In genomic region chr6:41557468-41557867, GRCm38 (mm10) we compare ENCODE assay signal across 18 mouse cellular contexts. TPM values are rescaled to one million over a fixed set of nuclear protein-coding genes. Genes with fewer than 3 reads are reported as not detected.
DNase-seq lines count a peak whose midpoint lies in the region; ATAC-seq and TF ChIP-seq lines count a peak whose summit lies in the region.
"Had no signal": no experiment of that assay in that cellular context is flagged by ENCODE, and none has a peak within 500 bp of the region (broad histone marks: within the 10 kb centered on the region; RNA-seq: fewer than 3 reads in every experiment).

No protein-coding gene starts in this region.

- H3K79me2 ChIP-seq in myocyte (ENCODE audit: control insufficient read depth, insufficient read depth), result no peaks in the 10 kb centered on the region

- H3K4me3 ChIP-seq in myocyte, result no peak overlapping the region
- no peak overlapping the region for H3K4me3 ChIP-seq in forebrain, embryonic 11.5 days (ENCODE audit: low read depth, low read length)
- H3K4me3 ChIP-seq: heart, embryonic 13.5 days; hindbrain, embryonic 12.5 days; limb, embryonic 10.5 days; lung, embryonic 15.5 days; megakaryocyte, embryonic 14.5 days had no signal

- peak; percentile 57 for DNase-seq in CD4-positive, CD25-positive, alpha-beta regulatory T cell, adult 2 months (ENCODE audit: low read depth, low spot score)
- peak; percentile 18 for DNase-seq in liver
- peak; percentile 78 for DNase-seq in thymus, postnatal 25 days
- no peak for DNase-seq in forebrain, embryonic 11.5 days (ENCODE audit: low spot score)
- DNase-seq in embryo, embryonic 9.5 days (ENCODE audit: extremely low spot score), result no peak
- DNase-seq in kidney, adult 9 months, result no peak
- DNase-seq: cerebellum, adult 11-12 months; forebrain, postnatal 0 days; gastrocnemius, postnatal 14 days; kidney, postnatal 25 days had no signal

- no peaks in the 10 kb centered on the region for H3K9me3 ChIP-seq in forebrain, embryonic 11.5 days (ENCODE audit: control insufficient read depth, low read length)
- H3K9me3 ChIP-seq: heart, embryonic 13.5 days; hindbrain, embryonic 12.5 days; limb, embryonic 10.5 days; lung, embryonic 15.5 days; megakaryocyte, embryonic 14.5 days had no signal

- TF ChIP-seq POLR2A in myocyte (IDR thresholded peaks at IDR 0.05; ENCODE audit: insufficient read length, low read depth), result no peak

- H3ac ChIP-seq in myocyte (ENCODE audit: control insufficient read depth, insufficient read length), result no peak overlapping the region

- H3K9ac ChIP-seq in forebrain, embryonic 11.5 days (ENCODE audit: low read length), result no peak overlapping the region
- H3K9ac ChIP-seq: forebrain, postnatal 0 days; heart, embryonic 13.5 days; hindbrain, embryonic 12.5 days; lung, embryonic 15.5 days had no signal

- WGBS in forebrain, embryonic 11.5 days, result 86% methylated on average over 5 of the region's 5 CpGs

- ATAC-seq in CD4-positive, CD25-positive, alpha-beta regulatory T cell, adult 4 months, result no peak
- no peak for ATAC-seq in forebrain, embryonic 11.5 days (replicated peaks; ENCODE audit: low FRiP score)
- ATAC-seq: intestine, postnatal 0 days had no signal

- no peaks in the 10 kb centered on the region for H3K4me1 ChIP-seq in forebrain, embryonic 11.5 days (replicated peaks; ENCODE audit: control insufficient read depth, insufficient read depth, low read length)
- H3K4me1 ChIP-seq: heart, embryonic 13.5 days; hindbrain, embryonic 12.5 days; limb, embryonic 10.5 days; lung, embryonic 15.5 days had no signal

- no peaks in the 10 kb centered on the region for H3K36me3 ChIP-seq in myocyte (ENCODE audit: control insufficient read depth, insufficient read depth)
- no peaks in the 10 kb centered on the region for H3K36me3 ChIP-seq in forebrain, embryonic 11.5 days (ENCODE audit: control insufficient read depth, insufficient read depth, low read length)
- H3K36me3 ChIP-seq: heart, embryonic 13.5 days; hindbrain, embryonic 12.5 days; limb, embryonic 10.5 days; lung, embryonic 15.5 days had no signal

- H3K27ac ChIP-seq in forebrain, embryonic 11.5 days (ENCODE audit: low read depth, low read length), result no peak overlapping the region
- H3K27ac ChIP-seq: heart, embryonic 13.5 days; hindbrain, embryonic 12.5 days; limb, embryonic 10.5 days; lung, embryonic 15.5 days had no signal

- H3K27me3 ChIP-seq in myocyte (ENCODE audit: control insufficient read depth, insufficient read depth, insufficient read length), result no peaks in the 10 kb centered on the region
- no peaks in the 10 kb centered on the region for H3K27me3 ChIP-seq in forebrain, embryonic 11.5 days (ENCODE audit: control insufficient read depth, insufficient read depth, low read length)
- H3K27me3 ChIP-seq: heart, embryonic 13.5 days; hindbrain, embryonic 12.5 days; lung, embryonic 15.5 days; megakaryocyte, embryonic 14.5 days had no signal

- H3K4me2 ChIP-seq in myocyte (ENCODE audit: low read depth), result peak overlapping the region; percentile 20
- no peak overlapping the region for H3K4me2 ChIP-seq in forebrain, embryonic 11.5 days (ENCODE audit: low read depth, low read length, severe bottlenecking)
- H3K4me2 ChIP-seq: heart, embryonic 13.5 days; hindbrain, embryonic 12.5 days; lung, embryonic 15.5 days had no signal

TF ChIP-seq in myocyte, 11 proteins besides CTCF, POLR2A, EP300 and RAD21:
- no peak for TF ChIP-seq MAX (IDR thresholded peaks at IDR 0.05; ENCODE audit: low read depth)
- no peak for TF ChIP-seq SRF (IDR thresholded peaks at IDR 0.05; ENCODE audit: control insufficient read depth, insufficient read length, low read depth)
- no peak for TF ChIP-seq MYOD1 (IDR thresholded peaks at IDR 0.05; ENCODE audit: control insufficient read depth in 1 of 3, insufficient read length in 2 of 3, low read depth in 2 of 3)
- no peak for TF ChIP-seq MYOG (IDR thresholded peaks at IDR 0.05; ENCODE audit: control insufficient read depth in 1 of 3, insufficient read depth in 1 of 3, insufficient read length in 2 of 3, low read depth in 2 of 3)
- TF ChIP-seq TCF3 (IDR thresholded peaks at IDR 0.05; ENCODE audit: insufficient read length, low read depth), result no peak
- no peak for TF ChIP-seq E2F4 (IDR thresholded peaks at IDR 0.05; ENCODE audit: insufficient read depth)
- no peak for TF ChIP-seq REST (IDR thresholded peaks at IDR 0.05; ENCODE audit: insufficient read depth, insufficient read length)
- TF ChIP-seq CEBPB (IDR thresholded peaks at IDR 0.05; ENCODE audit: insufficient read depth, poor library complexity, severe bottlenecking), result no peak
- no peak for TF ChIP-seq USF1 (IDR thresholded peaks at IDR 0.05; ENCODE audit: low read depth)
- no peak for TF ChIP-seq POLR2AphosphoS2 (IDR thresholded peaks at IDR 0.05; ENCODE audit: insufficient read length, low read depth)
- TF ChIP-seq TCF12 (IDR thresholded peaks at IDR 0.05; ENCODE audit: insufficient read depth, poor library complexity, severe bottlenecking), result no peak

RNA-seq across cellular contexts. Expression of gene Prss2, which starts 35.9 kb away (rescaled TPM):
- 1 to 10 TPM; 2.0 to 3.1 TPM for polyA plus RNA-seq in CD4-positive, CD25-positive, alpha-beta regulatory T cell, adult 4 months (2017; shearing (Covaris generic))
- polyA plus RNA-seq in myocyte (2012; fragmentation: generic; extraction: Trizol), result 0.14 TPM
- not detected in 2 replicates for polyA plus RNA-seq in forebrain, embryonic 11.5 days (2014; fragmentation: Nextera tagmentation; extraction: Ambion mirVana)
- polyA plus RNA-seq: forebrain, postnatal 0 days; heart, embryonic 13.5 days; hindbrain, embryonic 12.5 days; limb, embryonic 10.5 days; lung, embryonic 15.5 days had no signal

RNA-seq across cellular contexts. Expression of gene Ephb6, which starts 47.8 kb away (rescaled TPM):
- 10 to 100 TPM; 12.2 to 16.1 TPM for polyA plus RNA-seq in CD4-positive, CD25-positive, alpha-beta regulatory T cell, adult 4 months (2017; shearing (Covaris generic))
- polyA plus RNA-seq in myocyte (2012; fragmentation: generic; extraction: Trizol), result 49.6 TPM
- 14.4 and 16.2 TPM in 2 replicates for polyA plus RNA-seq in forebrain, embryonic 11.5 days (2014; fragmentation: Nextera tagmentation; extraction: Ambion mirVana)

Comparison
In these comparisons a context has a peak if more than half of its experiments do, and no peak if none do; other contexts are left out.
1. DNase-seq: peak in CD4-positive, CD25-positive, alpha-beta regulatory T cell, adult 2 months (single experiment), liver (single experiment) and thymus, postnatal 25 days (single experiment); none in forebrain, embryonic 11.5 days (single experiment), embryo, embryonic 9.5 days (single experiment) and kidney, adult 9 months (single experiment).